Mouse (Mus musculus) erythroblast, adult 5-6 weeks (primary cell): ENCODE data around the gene Baiap2. TPM values are rescaled to one million over a fixed set of nuclear protein-coding genes. Genes with fewer than 3 reads are reported as not detected.

Experiments
- ATAC-seq: replicated peaks from 2 replicates; pipeline ENCODE4 v1.8.0; 2016; ENCODE audit warnings: moderate number of reproducible peaks, mild to moderate bottlenecking, moderate TSS enrichment, inconsistent platforms; ENCODE audit not compliant: poor library complexity, low FRiP score, severe bottlenecking
- total RNA-seq, 2 experiments: library from RNA; stranded (forward) in 1 of 2; stranded (reverse) in 1 of 2; fragments of 150-400 nt in 1 of 2; fragments of 200-764, 138-1000 nt in 1 of 2; gene quantifications; 2 replicates each; pipeline versions ENCODE4 v1.2.3 to v1.2.4; 2015 to 2017; ENCODE audit warnings: low replicate concordance in 2 of 2

The Baiap2 gene
- total RNA-seq, 2 experiments from 2014 or later = 1.6 to 3.5 TPM

GRCm38 (mm10) chr11:119942201-119942726, 299 bp upstream of the Baiap2 start:
- ATAC-seq = no peak

GRCm38 (mm10) chr11:119943428-119943988, 945 bp downstream of the Baiap2 start:
- ATAC-seq = no peak

DNA sequence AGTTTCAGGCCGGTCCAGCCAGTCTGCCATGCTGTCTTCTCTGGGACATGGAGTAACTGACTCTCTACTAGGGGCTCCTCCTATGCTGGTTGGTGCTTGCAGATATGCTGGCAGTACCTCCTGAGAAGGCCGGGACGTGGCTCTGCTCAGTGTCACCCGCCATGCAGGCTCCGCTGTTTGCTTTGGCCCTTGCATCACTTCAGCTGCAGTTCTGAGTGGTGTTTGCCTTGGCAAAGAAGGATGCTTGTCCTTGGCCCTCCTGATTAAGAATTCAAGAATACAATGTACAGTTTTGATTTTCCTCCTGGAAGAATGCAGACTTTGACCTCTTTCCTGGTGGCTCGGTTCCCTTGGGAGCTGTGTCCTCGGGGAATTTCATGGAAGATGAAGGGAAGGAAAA, 2.8 kb downstream of the Baiap2 start:
- ATAC-seq = no peak

- no peak for ATAC-seq
Measured at GRCm38 (mm10) chr11:119947426-119947825, 4.9 kb downstream of the Baiap2 start.

DNA sequence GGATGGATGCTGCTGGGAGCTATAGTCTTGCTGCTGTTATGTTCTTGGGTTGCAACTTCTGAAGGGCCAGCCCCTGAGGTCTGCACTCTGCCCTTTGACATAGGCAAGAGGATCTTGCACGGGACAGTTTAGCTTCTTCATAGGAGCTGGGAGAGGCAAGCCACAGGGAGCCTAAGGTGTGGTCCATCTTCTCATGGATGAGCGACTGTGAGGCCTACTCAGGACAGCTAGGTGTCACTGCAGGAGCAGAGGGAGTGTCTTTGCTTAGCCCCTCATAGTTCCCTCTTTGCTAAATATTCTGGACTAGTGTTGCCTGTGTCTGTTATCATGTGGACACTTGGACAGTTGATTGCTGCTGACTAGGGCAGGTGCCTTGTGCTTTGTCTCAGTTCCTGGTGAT, 5.3 kb downstream of the Baiap2 start:
- ATAC-seq = no peak

- no peak for ATAC-seq
Measured at GRCm38 (mm10) chr11:119948305-119948704, 5.7 kb downstream of the Baiap2 start.

- no peak for ATAC-seq
Measured at GRCm38 (mm10) chr11:119948803-119949202, 6.2 kb downstream of the Baiap2 start.

GRCm38 (mm10) chr11:119950535-119950934, 8.0 kb downstream of the Baiap2 start:
- ATAC-seq = no peak

GRCm38 (mm10) chr11:119951326-119951725, 8.8 kb downstream of the Baiap2 start:
- no peak for ATAC-seq

DNA sequence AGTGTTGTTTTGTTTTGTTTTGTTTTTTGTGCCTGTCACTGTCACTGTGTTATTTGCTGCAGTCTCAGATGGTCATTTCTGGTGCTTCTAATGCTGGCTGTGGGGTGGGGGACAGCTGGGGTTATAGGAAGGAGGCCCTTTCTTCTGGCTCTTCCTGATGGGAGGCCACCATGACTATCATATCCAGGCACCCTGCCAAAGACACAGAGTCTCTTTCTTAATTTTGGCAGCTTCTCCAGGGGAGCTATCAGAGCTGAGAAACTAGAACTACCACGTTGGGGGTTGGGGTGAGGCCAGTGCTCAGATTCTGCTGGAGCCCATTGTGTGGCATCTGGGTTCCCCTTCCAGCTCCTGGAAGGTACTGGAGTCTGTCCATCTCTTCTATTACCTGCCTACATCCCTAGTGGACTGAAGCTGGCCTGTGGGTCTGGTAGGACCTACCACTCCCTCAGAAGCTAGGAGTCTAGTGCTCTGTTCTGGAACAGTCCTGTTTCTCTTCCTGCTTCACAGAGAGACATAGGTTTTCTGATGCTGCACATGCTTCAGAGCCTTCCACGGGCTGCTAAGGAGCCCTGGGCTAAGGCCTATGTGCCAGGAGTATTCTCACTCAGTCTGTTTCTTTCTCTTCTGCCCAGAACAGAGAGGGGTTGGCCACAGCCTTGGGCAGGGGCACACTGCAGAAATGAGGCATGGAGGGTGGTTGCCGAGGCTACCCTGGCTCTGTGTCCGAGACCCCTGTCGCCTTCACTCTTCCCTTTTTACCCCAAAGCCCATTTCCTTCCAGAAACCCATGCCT, 10.1 kb downstream of the Baiap2 start:
- ATAC-seq = no peak

DNA sequence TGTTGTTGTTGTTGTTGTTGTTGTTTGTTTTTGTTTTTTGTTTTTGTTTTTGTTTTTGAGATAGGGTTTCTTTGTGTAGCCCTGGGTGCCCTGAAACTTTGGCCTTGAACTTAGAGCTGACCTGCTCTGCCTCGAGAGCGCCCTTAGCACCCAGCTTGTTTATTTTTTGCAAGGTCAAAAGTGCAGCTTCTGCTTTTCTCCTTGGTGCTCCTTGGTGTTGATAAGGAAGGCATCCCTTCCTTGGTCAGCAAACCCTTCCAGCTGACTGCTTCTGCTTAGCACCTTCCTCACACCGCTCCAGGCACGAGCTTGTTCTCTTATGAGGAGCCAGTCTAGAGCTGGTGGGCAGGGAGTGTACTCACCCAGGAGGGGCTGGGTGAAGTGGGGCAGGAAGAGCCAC, 11.7 kb downstream of the Baiap2 start:
- no peak for ATAC-seq

GRCm38 (mm10) chr11:119954749-119955337, 12.3 kb downstream of the Baiap2 start:
- ATAC-seq = no peak

DNA sequence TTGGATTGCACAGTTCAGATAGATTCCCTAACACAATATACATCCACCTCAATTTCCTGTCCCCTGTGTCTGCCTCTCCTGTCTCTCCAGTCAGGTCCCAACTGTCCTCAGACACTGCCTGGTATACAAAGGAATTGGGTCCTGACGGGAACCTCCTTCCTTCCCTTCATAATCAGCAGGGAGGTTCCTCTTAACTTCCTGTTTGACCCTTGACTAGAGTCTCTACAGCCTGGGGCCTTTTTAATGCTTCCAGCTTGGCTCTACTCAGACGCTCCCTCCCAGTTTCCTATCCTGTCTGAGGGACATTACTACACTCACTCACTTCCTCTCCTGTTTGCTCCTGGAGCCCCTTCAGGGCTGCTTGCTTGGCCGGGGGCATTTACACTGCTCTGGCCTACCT, 12.9 kb downstream of the Baiap2 start:
- no peak for ATAC-seq

- no peak for ATAC-seq
Measured at GRCm38 (mm10) chr11:119956590-119956989, 14.0 kb downstream of the Baiap2 start.

DNA sequence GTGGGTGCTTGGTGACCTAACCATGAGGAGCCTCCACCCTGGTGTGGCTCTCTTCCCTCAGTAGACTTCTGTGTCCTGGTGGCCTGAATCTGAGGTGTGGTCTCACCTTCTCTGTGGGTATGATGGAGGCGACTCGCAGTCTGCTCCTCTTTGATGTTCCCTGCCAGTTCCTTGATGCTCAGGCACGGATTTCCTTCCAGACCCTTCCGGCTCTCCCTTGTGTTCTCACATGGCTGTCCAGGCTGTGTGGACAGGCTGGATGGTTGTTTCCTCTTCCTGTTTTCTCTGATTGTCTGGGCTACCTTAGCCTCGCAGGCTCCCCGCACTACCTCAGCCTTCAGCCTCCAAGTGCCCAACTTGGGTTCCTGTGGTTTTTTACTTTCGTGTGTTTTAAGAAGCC, 16.3 kb downstream of the Baiap2 start:
- no peak for ATAC-seq

DNA sequence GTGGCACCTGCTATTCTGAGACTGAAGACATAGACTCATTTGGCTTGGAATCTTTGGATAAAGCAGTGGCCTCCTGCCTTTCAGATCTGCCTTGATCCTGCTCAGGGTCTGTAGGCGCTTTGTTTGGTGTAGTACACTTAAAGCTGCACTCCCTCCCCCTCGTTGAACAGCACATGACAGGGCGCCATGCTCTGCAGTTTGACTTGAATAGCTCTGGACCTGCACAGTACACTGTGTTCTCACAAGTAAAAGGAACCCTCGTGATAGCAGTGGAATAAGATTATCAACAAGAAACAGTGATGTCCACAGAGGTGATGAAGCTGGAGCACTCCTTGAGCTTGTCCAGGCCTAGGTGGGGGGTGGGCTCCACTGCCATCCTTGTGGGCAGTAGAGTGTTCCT, 17.2 kb downstream of the Baiap2 start:
- no peak for ATAC-seq

- ATAC-seq = no peak
Measured at GRCm38 (mm10) chr11:119960671-119961070, 18.1 kb downstream of the Baiap2 start.

DNA sequence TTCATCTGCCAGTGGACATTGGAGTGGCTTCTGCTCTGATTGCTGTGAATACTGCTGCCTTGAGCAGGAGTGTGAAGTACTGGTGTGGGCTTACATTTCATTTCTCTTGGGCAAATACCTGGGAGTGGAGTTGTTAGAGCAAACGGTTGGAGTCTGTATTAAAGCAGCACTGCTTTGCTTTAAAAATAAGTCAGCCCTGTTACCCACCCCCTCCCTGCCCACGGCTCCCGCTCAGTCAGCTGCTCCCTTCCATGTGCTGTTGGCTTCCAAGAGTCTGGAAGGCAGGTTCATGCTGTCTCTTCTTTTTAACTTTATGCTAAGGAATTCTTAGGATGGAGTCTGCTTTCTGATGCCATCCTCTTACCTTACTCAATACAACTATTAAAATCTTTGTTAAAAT, 18.9 kb downstream of the Baiap2 start:
- ATAC-seq = no peak

DNA sequence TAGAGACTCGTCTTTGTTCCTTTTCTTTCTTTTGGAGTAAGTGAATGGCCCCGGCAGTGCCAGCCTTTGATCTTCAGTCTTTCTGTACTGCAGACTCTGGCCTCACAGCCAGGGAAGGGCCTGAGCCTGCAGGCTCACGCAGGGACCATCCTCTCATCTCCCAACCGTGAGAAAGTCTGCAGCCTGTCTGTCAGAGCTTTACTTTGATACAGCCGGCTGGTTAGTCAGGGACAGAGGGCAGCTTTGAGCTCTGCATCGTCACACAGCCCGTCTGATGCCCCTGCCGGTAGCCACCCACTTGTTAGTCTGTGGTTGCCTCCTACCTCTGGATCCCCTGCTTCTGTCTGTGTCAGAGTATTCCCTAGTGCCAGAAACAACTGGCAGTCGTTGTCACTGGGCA, 22.5 kb downstream of the Baiap2 start:
- ATAC-seq = no peak

- ATAC-seq = no peak
Measured at GRCm38 (mm10) chr11:119966294-119966693, 23.7 kb downstream of the Baiap2 start.

DNA sequence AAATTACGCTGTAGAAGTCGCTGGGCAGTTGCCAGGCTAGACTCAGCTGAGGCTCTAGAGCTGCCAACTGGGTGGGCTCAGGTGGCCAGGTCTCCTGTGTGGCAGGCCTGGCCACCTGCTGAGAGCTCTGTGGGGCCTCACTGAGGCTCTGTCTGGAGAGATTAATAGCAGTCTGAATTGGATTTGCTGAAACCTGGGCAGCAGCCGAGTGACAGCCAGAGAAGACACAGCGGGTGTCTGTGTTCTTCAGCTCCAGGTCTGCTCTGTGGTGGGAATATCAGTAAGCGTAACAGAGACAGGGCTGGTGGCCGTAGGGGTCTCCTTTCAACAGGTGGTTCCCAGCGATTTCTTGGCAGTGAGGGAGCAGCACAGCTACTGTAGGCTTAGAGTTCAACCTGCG, 24.8 kb downstream of the Baiap2 start:
- ATAC-seq = no peak
